Mouse (Mus musculus): ENCODE measurements around the gene Il6ra.

- no peak for TF ChIP-seq CTCF (IDR thresholded peaks at IDR 0.05; ENCODE audit: insufficient read depth, low read depth, low read length)
- TF ChIP-seq POLR2A (IDR thresholded peaks at IDR 0.05; ENCODE audit: insufficient read depth, low read depth, low read length): no peak
Observed at GRCm38 (mm10) chr3:89876469-89876868, 36.5 kb downstream of the Il6ra start.

Data from olfactory bulb, adult 2 months (tissue).